Mouse (Mus musculus) thymus, postnatal 4 days (tissue): ENCODE results near the gene Ell.
"Not testable (repeated sequence)": the region's sequence is repeated elsewhere in the genome, so short reads cannot be mapped to it uniquely, and the experiment has no call there.

ENCODE experiments used
- DNase-seq: peaks from one replicate; pipeline ENCODE4 v3.0.0; 2021

Ell gene

DNA sequence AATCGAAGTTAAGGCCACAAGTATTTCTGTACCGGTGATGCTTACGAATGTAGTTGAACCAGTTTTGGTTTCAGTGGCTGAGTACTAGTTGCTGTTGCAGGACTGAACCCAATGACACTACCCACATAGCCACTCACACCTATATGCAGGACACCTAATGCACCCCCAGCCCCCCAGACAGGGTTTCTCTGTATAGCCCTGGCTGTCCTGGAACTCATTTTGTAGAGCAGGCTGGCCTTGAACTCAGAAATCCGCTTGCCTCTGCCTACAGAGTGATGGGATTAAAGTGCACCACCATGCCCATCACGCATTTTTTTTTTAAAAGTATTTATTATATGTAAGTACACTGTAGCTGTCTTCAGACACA, 32.2 kb upstream of the Ell start:
- no peak for DNase-seq

GRCm38 (mm10) chr8:70509281-70509952, 29.8 kb upstream of the Ell start:
- DNase-seq = no peak

GRCm38 (mm10) chr8:70510228-70510915, 28.9 kb upstream of the Ell start, which contains the start of gene Uba52:
TSS of gene Uba52 (minus strand) at chr8:70510801.
- peak; percentile 97 for DNase-seq

DNA sequence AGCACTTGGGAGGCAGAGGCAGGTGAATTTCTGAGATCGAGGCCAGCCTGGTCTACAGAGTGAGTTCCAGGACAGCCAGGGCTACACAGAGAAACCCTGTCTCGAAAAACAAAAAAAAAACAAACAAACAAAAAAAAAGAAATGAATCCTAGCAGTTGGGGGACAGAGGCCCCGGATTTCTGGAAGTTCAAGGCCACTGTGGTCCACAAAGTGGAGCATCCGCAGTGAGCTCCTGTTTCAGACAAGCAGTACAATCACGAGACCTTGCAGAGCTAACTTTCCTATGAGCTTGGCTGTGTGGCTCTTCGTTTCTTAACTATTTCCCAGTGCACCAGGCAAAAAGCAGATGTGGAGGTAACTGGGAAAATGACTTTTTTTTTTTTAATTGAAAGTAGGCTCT, 28.1 kb upstream of the Ell start:
- not testable (repeated sequence) for DNase-seq

- DNase-seq = no peak
Measured at GRCm38 (mm10) chr8:70511770-70512169, 27.5 kb upstream of the Ell start.

GRCm38 (mm10) chr8:70512253-70512903, 26.9 kb upstream of the Ell start:
- DNase-seq = no peak

GRCm38 (mm10) chr8:70513441-70513840, 25.8 kb upstream of the Ell start:
- DNase-seq = no peak

- no peak for DNase-seq
Measured at GRCm38 (mm10) chr8:70517940-70518643, 21.2 kb upstream of the Ell start.

DNA sequence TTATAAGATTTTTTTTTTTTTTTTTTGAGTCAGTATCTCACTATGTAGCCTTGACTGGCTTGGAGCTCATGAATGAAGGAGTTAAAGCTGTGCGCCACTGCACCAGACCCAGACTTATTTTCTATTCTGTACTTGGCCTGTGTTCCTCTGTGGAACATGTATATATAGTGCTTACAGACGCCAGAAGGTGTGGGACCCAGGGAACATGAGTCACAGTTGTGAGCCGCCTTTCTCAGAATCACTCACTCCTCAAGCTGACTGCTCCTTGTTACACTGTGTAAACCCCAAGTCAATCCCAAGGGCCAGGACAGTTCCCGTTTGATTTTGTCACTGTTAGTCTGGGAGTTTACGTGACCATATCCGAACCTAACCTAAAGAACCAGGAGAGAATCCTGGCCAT, 20.2 kb upstream of the Ell start:
- DNase-seq = no peak

GRCm38 (mm10) chr8:70519606-70520005, 19.7 kb upstream of the Ell start:
- DNase-seq = no peak

DNA sequence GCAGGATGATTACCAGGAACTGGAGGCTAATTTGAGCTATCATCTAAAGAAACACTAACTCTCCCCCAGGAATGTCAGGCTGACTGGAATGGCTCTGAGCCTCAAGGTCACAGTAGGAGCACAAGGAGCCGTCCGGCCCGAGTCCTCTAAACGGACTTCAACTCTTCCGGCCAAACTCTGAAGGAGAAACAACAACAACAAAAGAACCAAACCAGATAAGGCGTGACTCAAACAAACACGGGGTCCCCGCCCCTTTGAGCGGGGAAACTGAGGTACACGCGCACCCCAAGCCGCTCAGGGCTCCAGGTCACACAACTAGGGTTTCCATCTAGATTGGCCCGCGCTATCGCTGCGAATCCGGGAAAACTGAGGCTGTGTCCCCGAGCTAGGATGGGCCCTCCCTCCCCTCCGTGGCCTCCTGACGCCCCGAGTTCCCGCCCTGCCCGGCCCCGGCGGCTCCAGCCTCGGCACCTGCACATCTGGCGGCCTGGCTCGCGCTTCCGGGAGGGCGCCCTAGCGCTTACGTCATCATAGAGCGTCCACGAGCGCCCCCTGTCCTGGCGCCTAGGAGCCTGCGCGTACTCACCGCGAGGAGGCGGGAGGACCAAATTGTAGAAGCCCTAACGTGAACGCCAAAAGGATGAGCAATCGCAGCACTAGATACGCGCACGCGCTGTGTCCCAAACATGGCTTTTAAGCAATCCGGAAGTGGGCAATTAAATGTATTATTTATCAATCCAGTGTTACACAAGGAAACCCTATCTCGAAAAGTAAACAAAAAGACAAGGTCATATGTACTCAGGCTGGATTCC, 16.5 kb upstream of the Ell start:
- peak; percentile 98 for DNase-seq

GRCm38 (mm10) chr8:70527111-70527511, 12.1 kb upstream of the Ell start:
- no peak for DNase-seq

DNA sequence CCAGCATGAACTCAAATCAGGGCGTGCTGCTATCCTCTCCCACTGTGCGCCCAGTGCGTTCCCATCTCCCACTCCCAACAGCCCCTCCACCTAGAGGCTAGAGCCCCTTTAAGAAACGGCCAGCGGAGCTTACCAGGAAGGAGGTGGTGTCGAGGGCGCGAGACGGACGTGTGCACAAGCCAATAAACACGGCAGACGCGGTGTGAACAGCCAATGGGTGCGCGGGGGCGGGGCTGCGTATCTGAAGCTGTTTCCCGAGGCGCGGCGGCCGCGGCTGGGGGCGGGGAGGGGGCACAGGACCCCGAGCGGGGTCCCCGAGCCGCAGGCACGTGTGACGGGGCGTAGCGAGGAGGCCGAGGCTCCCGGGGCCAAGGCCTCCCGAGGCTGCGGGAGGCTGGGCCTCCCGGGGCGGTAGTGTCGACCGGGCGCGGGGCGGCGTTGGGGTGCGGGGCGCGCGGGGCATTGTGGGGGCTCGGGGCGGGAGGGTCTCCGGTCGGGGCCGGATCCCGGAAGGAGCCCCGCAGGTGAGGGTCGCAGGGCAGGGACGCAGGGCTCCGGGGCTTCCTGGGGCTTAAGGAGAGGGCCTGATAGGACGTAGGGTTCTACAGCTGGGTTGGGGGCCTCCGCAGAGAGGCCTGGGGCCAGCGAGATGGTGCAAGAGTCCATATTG, 11.6 kb upstream of the Ell start, which contains the start of the genes Fkbp8 and Kxd1:
Fkbp8 (plus strand) TSS at position 213 of the 670 bp plus-strand sequence.
Kxd1 (minus strand) TSS at position 445 of the 670 bp plus-strand sequence.
- peak; percentile 99 for DNase-seq

DNA sequence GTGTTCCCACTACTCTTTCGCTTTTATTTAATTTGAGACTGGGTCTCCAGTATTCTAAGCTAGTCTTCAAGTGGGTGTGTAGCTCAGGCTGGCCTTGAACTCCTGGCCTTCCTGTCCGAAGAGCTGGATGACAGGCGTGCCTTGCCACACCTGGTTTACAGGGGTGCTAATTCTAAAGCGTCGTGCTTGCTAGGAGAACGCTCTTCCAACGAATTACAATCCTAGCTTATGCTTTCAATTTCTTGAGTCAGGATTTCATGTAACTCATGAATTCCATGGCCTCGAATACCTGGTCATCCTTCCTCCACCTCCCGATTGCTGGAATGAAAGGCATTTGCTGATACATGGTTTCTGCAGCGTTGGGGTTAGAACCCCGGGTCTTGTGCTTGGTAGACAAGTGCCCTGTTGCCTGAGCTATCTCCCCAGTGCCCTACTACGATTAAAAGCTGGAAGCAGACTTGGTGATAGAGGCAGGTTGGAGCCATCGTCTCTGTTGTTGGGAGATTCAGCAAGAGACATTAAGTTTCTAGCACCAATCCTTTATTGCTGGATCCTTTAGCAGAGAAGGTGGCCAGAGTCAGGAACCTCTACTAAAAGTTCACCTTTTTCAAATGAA, 11.0 kb upstream of the Ell start:
- no peak for DNase-seq

GRCm38 (mm10) chr8:70529299-70529698, 10.0 kb upstream of the Ell start:
- DNase-seq = no peak

DNA sequence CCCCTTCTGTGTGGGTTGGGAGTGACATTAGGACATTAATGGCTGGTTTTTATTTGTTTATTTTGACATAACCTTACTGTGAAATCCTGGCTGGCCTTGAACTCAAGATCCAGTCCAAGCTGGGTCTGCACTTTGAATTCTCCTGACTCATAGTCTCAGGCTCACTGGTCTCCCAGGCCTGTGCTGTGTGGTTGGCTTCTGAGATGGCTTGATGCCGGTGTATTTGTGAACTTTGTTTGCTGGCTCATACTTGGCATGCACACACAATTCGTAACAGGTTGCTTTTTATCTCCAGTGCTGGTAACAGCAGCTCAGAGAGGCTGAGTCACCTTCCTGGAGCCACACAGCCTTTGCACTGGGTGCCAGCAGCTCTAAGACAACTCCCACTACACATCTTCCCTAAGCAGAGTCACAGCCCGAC, 9.5 kb upstream of the Ell start:
- no peak for DNase-seq

GRCm38 (mm10) chr8:70530314-70530713, 8.9 kb upstream of the Ell start:
- DNase-seq = peak; percentile 64

DNA sequence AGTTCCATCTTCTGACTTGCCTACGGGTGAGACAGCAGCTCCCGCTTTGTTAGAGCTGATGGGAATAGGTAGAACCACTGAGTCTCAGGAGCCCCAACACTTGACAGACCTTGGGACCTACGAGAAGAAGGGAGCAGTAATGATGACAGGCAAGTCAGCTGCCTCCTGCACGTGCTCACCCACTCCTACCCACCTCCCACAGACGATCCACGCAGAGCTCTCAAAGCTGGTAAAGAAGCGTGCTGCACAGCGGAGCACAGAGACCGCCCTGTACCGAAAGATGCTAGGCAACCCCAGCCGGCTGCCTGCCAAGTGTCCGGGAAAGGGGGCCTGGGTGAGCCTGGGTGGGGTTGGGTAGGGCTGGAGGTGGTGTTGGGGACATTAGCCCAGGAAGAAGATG, 5.0 kb upstream of the Ell start:
- DNase-seq = no peak

DNA sequence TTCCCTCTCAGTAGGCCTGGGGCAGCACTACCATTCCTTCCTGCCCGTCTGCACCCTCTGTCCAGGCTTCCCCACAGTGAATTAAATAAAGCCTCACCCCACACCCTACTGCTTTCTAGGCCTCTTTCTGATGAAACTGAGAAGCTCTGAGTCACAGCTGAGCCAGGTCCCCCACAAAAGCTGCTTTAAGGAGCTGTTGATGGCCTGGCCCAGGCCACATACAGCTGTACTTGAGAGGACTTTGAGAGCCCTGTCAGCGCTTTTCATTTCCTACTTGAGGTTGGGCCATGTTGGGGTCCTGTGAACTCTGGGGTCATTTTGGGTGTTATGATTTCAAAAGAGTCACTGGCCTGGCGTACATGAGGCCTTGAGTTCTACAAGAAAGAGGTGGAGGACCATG, 4.0 kb upstream of the Ell start:
- no peak for DNase-seq

GRCm38 (mm10) chr8:70535701-70536100, 3.6 kb upstream of the Ell start:
- DNase-seq = no peak

DNA sequence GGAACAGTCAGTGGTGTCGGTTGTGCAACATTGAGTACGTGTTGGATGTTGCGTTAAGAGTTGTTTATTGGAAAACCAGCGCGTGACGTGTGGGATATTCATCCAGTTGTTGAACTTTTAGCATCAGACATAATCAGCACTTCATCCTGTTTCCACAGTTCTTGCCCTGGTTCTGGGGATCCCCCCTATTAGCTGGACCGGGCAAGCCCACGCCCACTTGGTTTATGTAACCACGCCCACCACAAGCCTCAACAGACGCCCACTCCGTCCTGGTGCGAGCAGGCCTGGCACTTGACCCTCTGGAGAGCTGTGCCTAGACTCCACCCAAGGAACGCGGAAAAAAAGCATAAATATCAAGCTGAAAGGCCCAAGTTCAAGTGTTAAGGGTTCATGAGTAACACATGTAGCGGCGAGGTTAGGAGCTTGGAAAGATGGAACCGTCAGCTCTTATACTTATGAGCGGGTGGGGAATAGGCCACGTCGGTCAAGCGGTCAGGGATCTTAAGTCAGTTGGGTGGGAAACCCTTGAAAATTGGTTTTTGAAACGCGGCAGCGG, 1.2 kb upstream of the Ell start:
- DNase-seq = peak; percentile 52
